Mouse (Mus musculus) midbrain, embryonic 12.5 days (tissue): ENCODE data around the gene Vwf. TPM values are rescaled to one million over a fixed set of nuclear protein-coding genes. Genes with fewer than 3 reads are reported as not detected.

Experiments
- ATAC-seq: fragments of 200-750 bp; cut with Nextera tagmentation; 2 replicates; pipeline ENCODE4 v1.8.0; 2017; ENCODE audit warnings: low read depth, moderate TSS enrichment, moderate library complexity; ENCODE audit not compliant: low FRiP score
- H3K27ac ChIP-seq: fragments of 300-500 bp; sonication (generic); replicated peaks from 2 replicates; pipeline ENCODE4 v1.5.1; 2016; ENCODE audit warnings: mild to moderate bottlenecking
- H3K27me3 ChIP-seq: fragments of 300-500 bp; sonication (generic); 2 replicates; pipeline ENCODE4 v1.6.1; 2016; ENCODE audit warnings: mild to moderate bottlenecking
- H3K36me3 ChIP-seq: fragments of 300-500 bp; sonication (generic); 2 replicates; pipeline ENCODE4 v1.6.1; 2016
- H3K4me1 ChIP-seq: fragments of 300-500 bp; sonication (generic); 2 replicates; pipeline ENCODE4 v1.6.1; 2016
- H3K4me2 ChIP-seq: fragments of 300-500 bp; sonication (generic); replicated peaks from 2 replicates; pipeline ENCODE4 v1.6.1; 2016; ENCODE audit warnings: mild to moderate bottlenecking, moderate library complexity
- H3K4me3 ChIP-seq: fragments of 300-500 bp; sonication (generic); 2 replicates; pipeline ENCODE4 v1.5.1; 2016; ENCODE audit warnings: mild to moderate bottlenecking
- H3K9ac ChIP-seq: fragments of 300-500 bp; sonication (generic); replicated peaks from 2 replicates; pipeline ENCODE4 v1.6.1; 2016; ENCODE audit warnings: mild to moderate bottlenecking, moderate library complexity
- H3K9me3 ChIP-seq: fragments of 300-500 bp; sonication (generic); 2 replicates; pipeline ENCODE4 v1.6.1; 2016; ENCODE audit warnings: mild to moderate bottlenecking
- WGBS: fragments of 180-500 bp; shearing (Covaris S2); methylation state at CpG from one replicate; pipeline ENCODE4 v1.1.7; 2016; 5-methylcytosine and 5-hydroxymethylcytosine counted together
- polyA plus RNA-seq: library from polyadenylated mRNA; unstranded; fragments of >200 nt; fragmentation: Nextera tagmentation; extraction: Ambion mirVana; gene quantifications from 2 replicates; pipeline ENCODE4 v1.2.1, GENCODE M21; 2016

Vwf gene
- 11.3 and 15.3 TPM in 2 replicates for polyA plus RNA-seq

GRCm38 (mm10) chr6:125546474-125546873 lies at the start of gene Vwf:
Vwf (plus strand) TSS chr6:125546774.
- no peak within 1 kb of the TSS for H3K4me2 ChIP-seq
- H3K36me3 ChIP-seq, result no peaks in the 10 kb centered on the region
- 94% methylated on average over 6 of the region's 6 CpGs for WGBS
- no peaks in the 10 kb centered on the region for H3K4me1 ChIP-seq
- no peak within 1 kb of the TSS for H3K9ac ChIP-seq
- no peak for ATAC-seq
- no peaks in the 10 kb centered on the region for H3K9me3 ChIP-seq
- H3K27ac ChIP-seq, result no peak within 1 kb of the TSS
- H3K27me3 ChIP-seq, result peaks cover 3% of the 10 kb centered on the region; the same call in 1 of the 2 replicates
- no peak within 1 kb of the TSS for H3K4me3 ChIP-seq

- Histone ChIP-seq H3K4me2 (no peak overlapping the region), H3K27me3 (peaks cover 32% of the 10 kb centered on the region), H3K4me3 (no peak overlapping the region), H3K4me1 (peaks cover 13% of the 10 kb centered on the region), H3K27ac (no peak overlapping the region), H3K9me3 (no peaks in the 10 kb centered on the region), H3K9ac (no peak overlapping the region), H3K36me3 (no peaks in the 10 kb centered on the region)
- ATAC-seq, result no peak
- WGBS, result 36% methylated on average over 5 of the region's 5 CpGs
These were observed 48.5 kb upstream of the Vwf start for GRCm38 (mm10) chr6:125498062-125498461.

GRCm38 (mm10) chr6:125503186-125503802 lies 43.3 kb upstream of the Vwf start:
- WGBS, result 91% methylated on average over 11 of the region's 11 CpGs
- no peaks in the 10 kb centered on the region for H3K9me3 ChIP-seq
- H3K9ac ChIP-seq, result no peak overlapping the region
- no peak overlapping the region for H3K4me2 ChIP-seq
- H3K4me3 ChIP-seq, result no peak overlapping the region
- H3K27me3 ChIP-seq, result no peaks in the 10 kb centered on the region
- no peak overlapping the region for H3K27ac ChIP-seq
- no peaks in the 10 kb centered on the region for H3K4me1 ChIP-seq
- H3K36me3 ChIP-seq, result no peaks in the 10 kb centered on the region
- ATAC-seq, result no peak

GRCm38 (mm10) chr6:125504622-125505355 lies 41.8 kb upstream of the Vwf start:
- Histone ChIP-seq H3K36me3 (no peaks in the 10 kb centered on the region), H3K9ac (no peak overlapping the region), H3K4me1 (no peaks in the 10 kb centered on the region), H3K9me3 (no peaks in the 10 kb centered on the region), H3K4me3 (no peak overlapping the region), H3K27me3 (no peaks in the 10 kb centered on the region), H3K27ac (no peak overlapping the region), H3K4me2 (no peak overlapping the region)
- no peak for ATAC-seq
- WGBS, result 40% methylated on average over 3 of the region's 3 CpGs

GRCm38 (mm10) chr6:125506427-125506826 lies 40.1 kb upstream of the Vwf start:
- Histone ChIP-seq H3K9ac (no peak overlapping the region), H3K27me3 (no peaks in the 10 kb centered on the region), H3K9me3 (no peaks in the 10 kb centered on the region), H3K4me3 (no peak overlapping the region), H3K36me3 (no peaks in the 10 kb centered on the region), H3K4me2 (no peak overlapping the region), H3K4me1 (no peaks in the 10 kb centered on the region), H3K27ac (no peak overlapping the region)
- 88% methylated on average over 4 of the region's 4 CpGs for WGBS
- ATAC-seq, result no peak

- Histone ChIP-seq H3K27me3 (no peaks in the 10 kb centered on the region), H3K4me3 (no peak overlapping the region), H3K9ac (no peak overlapping the region), H3K27ac (no peak overlapping the region), H3K9me3 (no peaks in the 10 kb centered on the region), H3K36me3 (no peaks in the 10 kb centered on the region), H3K4me1 (no peaks in the 10 kb centered on the region), H3K4me2 (no peak overlapping the region)
- no peak for ATAC-seq
- WGBS, result 87% methylated on average over 3 of the region's 3 CpGs
These were observed 36.8 kb upstream of the Vwf start for GRCm38 (mm10) chr6:125509783-125510182.

GRCm38 (mm10) chr6:125510645-125511044 lies 35.9 kb upstream of the Vwf start:
- Histone ChIP-seq H3K4me1 (no peaks in the 10 kb centered on the region), H3K27ac (no peak overlapping the region), H3K27me3 (no peaks in the 10 kb centered on the region), H3K9ac (no peak overlapping the region), H3K4me3 (no peak overlapping the region), H3K9me3 (no peaks in the 10 kb centered on the region), H3K4me2 (no peak overlapping the region), H3K36me3 (no peaks in the 10 kb centered on the region)
- ATAC-seq, result no peak

- H3K4me1 ChIP-seq, result no peaks in the 10 kb centered on the region
- H3K9ac ChIP-seq, result no peak overlapping the region
- no peak overlapping the region for H3K4me2 ChIP-seq
- no peak overlapping the region for H3K4me3 ChIP-seq
- no peak for ATAC-seq
- no peaks in the 10 kb centered on the region for H3K9me3 ChIP-seq
- no peak overlapping the region for H3K27ac ChIP-seq
- WGBS, result 79% methylated on average over 7 of the region's 7 CpGs
- no peaks in the 10 kb centered on the region for H3K36me3 ChIP-seq
- H3K27me3 ChIP-seq, result no peaks in the 10 kb centered on the region
These were observed 35.4 kb upstream of the Vwf start for GRCm38 (mm10) chr6:125511196-125511595.

- no peak overlapping the region for H3K4me2 ChIP-seq
- H3K4me3 ChIP-seq, result no peak overlapping the region
- H3K4me1 ChIP-seq, result no peaks in the 10 kb centered on the region
- no peak overlapping the region for H3K9ac ChIP-seq
- 70% methylated on average over 6 of the region's 6 CpGs for WGBS
- no peaks in the 10 kb centered on the region for H3K27me3 ChIP-seq
- H3K36me3 ChIP-seq, result no peaks in the 10 kb centered on the region
- H3K27ac ChIP-seq, result no peak overlapping the region
- no peak for ATAC-seq
- no peaks in the 10 kb centered on the region for H3K9me3 ChIP-seq
These were observed 33.5 kb upstream of the Vwf start for GRCm38 (mm10) chr6:125512950-125513596.

GRCm38 (mm10) chr6:125515503-125516315 lies 30.9 kb upstream of the Vwf start:
- Histone ChIP-seq H3K4me2 (no peak overlapping the region), H3K27me3 (no peaks in the 10 kb centered on the region), H3K4me3 (no peak overlapping the region), H3K4me1 (no peaks in the 10 kb centered on the region), H3K36me3 (no peaks in the 10 kb centered on the region), H3K9me3 (no peaks in the 10 kb centered on the region), H3K9ac (no peak overlapping the region), H3K27ac (no peak overlapping the region)
- ATAC-seq, result no peak
- WGBS, result 86% methylated on average over 11 of the region's 11 CpGs

GRCm38 (mm10) chr6:125521558-125522193 lies 24.9 kb upstream of the Vwf start:
- H3K27ac ChIP-seq, result no peak overlapping the region
- no peak overlapping the region for H3K9ac ChIP-seq
- H3K36me3 ChIP-seq, result no peaks in the 10 kb centered on the region
- no peak for ATAC-seq
- H3K4me1 ChIP-seq, result no peaks in the 10 kb centered on the region
- no peak overlapping the region for H3K4me3 ChIP-seq
- 64% methylated on average over 5 of the region's 5 CpGs for WGBS
- H3K27me3 ChIP-seq, result no peaks in the 10 kb centered on the region
- H3K4me2 ChIP-seq, result no peak overlapping the region
- no peaks in the 10 kb centered on the region for H3K9me3 ChIP-seq
